Mouse (Mus musculus): Measurements from ENCODE around the gene Usp10.

DNA sequence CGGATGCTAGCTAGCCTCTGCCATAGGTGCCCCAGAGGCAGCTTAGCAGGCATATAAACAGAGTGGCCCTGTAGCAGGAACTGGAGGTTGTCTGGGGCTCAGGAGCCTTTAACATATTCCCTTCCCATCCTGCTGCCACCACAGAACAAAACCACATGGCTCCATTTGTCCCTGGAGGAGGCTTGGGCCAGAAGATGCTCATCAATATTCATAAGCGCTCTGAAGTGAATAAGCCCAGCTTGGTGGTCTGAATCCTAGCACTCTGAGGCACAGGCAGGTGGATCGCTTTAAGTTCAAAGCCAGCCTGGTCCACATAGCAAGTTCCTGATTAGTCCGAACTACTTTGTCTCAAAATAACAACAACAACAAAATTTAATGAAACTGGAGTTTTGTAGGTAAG is 22.1 kb upstream of the Usp10 start:
- TF ChIP-seq CTCF (IDR thresholded peaks at IDR 0.05; ENCODE audit: borderline replicate concordance, extremely low read depth, insufficient read depth, insufficient read length) (no peak), POLR2A (IDR thresholded peaks at IDR 0.05; ENCODE audit: borderline replicate concordance, extremely low read depth, insufficient read depth, insufficient read length, poor library complexity, severe bottlenecking) (no peak)

Data from brain, embryonic 14.5 days (tissue).